23 mouse cellular contexts compared by ENCODE assay signal in the genomic region with DNA sequence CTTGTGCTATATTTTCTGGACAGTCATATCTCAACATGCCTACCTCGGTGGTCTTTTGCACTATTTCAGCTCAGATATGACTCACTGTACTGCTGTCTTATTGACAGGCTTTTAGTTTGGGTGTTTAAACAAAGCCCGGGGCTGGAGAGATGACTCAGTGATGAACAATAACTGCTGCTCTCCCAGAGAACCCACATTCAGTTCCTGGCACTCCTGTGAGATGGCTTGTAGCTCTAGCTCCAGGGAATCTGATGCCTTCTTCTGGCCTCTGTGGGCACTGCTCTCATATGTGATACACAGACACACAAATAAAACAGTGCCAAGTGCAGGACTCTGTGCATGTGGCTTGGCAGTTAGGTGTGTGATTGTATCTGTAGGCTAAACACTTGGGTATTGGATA. TPM values are rescaled to one million over a fixed set of nuclear protein-coding genes. Genes with fewer than 3 reads are reported as not detected.
DNase-seq lines count a peak whose midpoint lies in the region; ATAC-seq and TF ChIP-seq lines count a peak whose summit lies in the region.
"Had no signal": no experiment of that assay in that cellular context is flagged by ENCODE, and none has a peak within 500 bp of the region (broad histone marks: within the 10 kb centered on the region; RNA-seq: fewer than 3 reads in every experiment).

No protein-coding gene starts in this region.

- TF ChIP-seq CTCF in layer of hippocampus, adult 2 months (conservative IDR thresholded peaks at IDR 0.05): peak; percentile 42

- no peak overlapping the region for H3K4me3 ChIP-seq in layer of hippocampus, adult 2 months
- H3K4me3 ChIP-seq: erythroblast, embryonic 14.5 days; forebrain, embryonic 13.5 days; hindbrain, embryonic 15.5 days; liver, embryonic 15.5 days; midbrain, embryonic 15.5 days; neural tube, embryonic 15.5 days had no signal

- DNase-seq in adrenal gland, postnatal 14 days: peak; percentile 25
- no peak for DNase-seq in adrenal gland, postnatal 36 days
- DNase-seq in layer of hippocampus, adult 2 months (ENCODE audit: low spot score in 2 of 2): no peak
- DNase-seq in layer of hippocampus, adult 9-10 months (ENCODE audit: low spot score): no peak
- peak; percentile 98 for DNase-seq in 3T3-L1 (ENCODE audit: low read depth, low spot score)
- peak; percentile 74 for DNase-seq in brain, adult 2 months (ENCODE audit: low read depth, low spot score)
- no peak for DNase-seq in layer of hippocampus, postnatal 14 days (ENCODE audit: low spot score in 2 of 2)
- DNase-seq: B cell, adult 2 months; cerebellum, adult 2 months; cerebellum, postnatal 36 days; gastrocnemius, postnatal 36 days; lung, postnatal 36 days; right cerebral cortex, postnatal 4 days had no signal

- peak overlapping the region; percentile 58 for H3K27ac ChIP-seq in layer of hippocampus, adult 2 months
- H3K27ac ChIP-seq: forebrain, embryonic 13.5 days; hindbrain, embryonic 15.5 days; liver, embryonic 15.5 days; midbrain, embryonic 15.5 days; neural tube, embryonic 15.5 days had no signal

- no peak for ATAC-seq in erythroblast, adult 5-6 weeks (replicated peaks; ENCODE audit: low FRiP score, poor library complexity, severe bottlenecking)
- ATAC-seq: activated CD4-positive, CD25-positive, alpha-beta regulatory T cell, adult 4 months; forebrain, embryonic 13.5 days; intestine, postnatal 0 days; midbrain, embryonic 15.5 days had no signal

RNA-seq across cellular contexts. Expression of a gene that starts 9.9 kb away (rescaled TPM):
- total RNA-seq in adrenal gland, postnatal 14 days (2021): 9.1 and 13.6 TPM in 2 replicates
- total RNA-seq in adrenal gland, postnatal 36 days (2021): 10 to 100 TPM in 1 of 2 experiments, 1 to 10 TPM in 1; 5.1 to 14.0 TPM
- 10 to 100 TPM; 80.0 to 84.0 TPM for total RNA-seq in layer of hippocampus, adult 2 months (2021)
- total RNA-seq in erythroblast, adult 5-6 weeks (2015; ENCODE audit: low replicate concordance): 0.63 TPM in 1 of 2 replicates, not detected in the other
- not detected in 2 replicates for total RNA-seq in erythroblast, adult 5-6 weeks (2017; ENCODE audit: low replicate concordance)
- 10 to 100 TPM; 61.2 to 65.1 TPM for total RNA-seq in layer of hippocampus, postnatal 14 days (2021)
- total RNA-seq: megakaryocyte-erythroid progenitor cell, adult 5-6 weeks had no signal

RNA-seq across cellular contexts. Expression of a gene that starts 11.0 kb away (rescaled TPM):
- 1.5 and 2.9 TPM in 2 replicates for total RNA-seq in adrenal gland, postnatal 14 days (2021)
- total RNA-seq in adrenal gland, postnatal 36 days (2021): 1 to 10 TPM; 1.8 to 3.1 TPM
- 10 to 100 TPM; 25.0 to 32.0 TPM for total RNA-seq in layer of hippocampus, adult 2 months (2021)
- not detected in 2 replicates for total RNA-seq in erythroblast, adult 5-6 weeks (2015; ENCODE audit: low replicate concordance)
- 0.28 TPM in 1 of 2 replicates, not detected in the other for total RNA-seq in erythroblast, adult 5-6 weeks (2017; ENCODE audit: low replicate concordance)
- total RNA-seq in layer of hippocampus, postnatal 14 days (2021): 10 to 100 TPM; 24.4 to 26.0 TPM

RNA-seq across cellular contexts. Expression of a gene that starts 11.0 kb away (rescaled TPM):
- total RNA-seq in adrenal gland, postnatal 14 days (2021): 0.33 and 0.34 TPM in 2 replicates
- total RNA-seq in adrenal gland, postnatal 36 days (2021): under 1 TPM; 0.43 to 0.66 TPM
- 10 to 100 TPM; 21.8 to 21.9 TPM for total RNA-seq in layer of hippocampus, adult 2 months (2021)
- not detected in 2 replicates for total RNA-seq in erythroblast, adult 5-6 weeks (2015; ENCODE audit: low replicate concordance)
- total RNA-seq in erythroblast, adult 5-6 weeks (2017; ENCODE audit: low replicate concordance): not detected in 2 replicates
- 10 to 100 TPM; 20.4 to 21.1 TPM for total RNA-seq in layer of hippocampus, postnatal 14 days (2021)

RNA-seq across cellular contexts. Expression of a gene that starts 20.0 kb away (rescaled TPM):
- total RNA-seq in adrenal gland, postnatal 14 days (2021): 19.3 and 22.5 TPM in 2 replicates
- 10 to 100 TPM; 22.4 to 25.2 TPM for total RNA-seq in adrenal gland, postnatal 36 days (2021)
- 10 to 100 TPM; 22.3 to 25.4 TPM for total RNA-seq in layer of hippocampus, adult 2 months (2021)
- 0.77 and 5.2 TPM in 2 replicates for total RNA-seq in erythroblast, adult 5-6 weeks (2015; ENCODE audit: low replicate concordance)
- 19.2 and 25.0 TPM in 2 replicates for total RNA-seq in erythroblast, adult 5-6 weeks (2017; ENCODE audit: low replicate concordance)
- 10 to 100 TPM; 24.1 TPM for total RNA-seq in layer of hippocampus, postnatal 14 days (2021)

RNA-seq across cellular contexts. Expression of a gene that starts 20.5 kb away (rescaled TPM):
- 102 and 126 TPM in 2 replicates for total RNA-seq in adrenal gland, postnatal 14 days (2021)
- 100 to 1,000 TPM; 127 to 132 TPM for total RNA-seq in adrenal gland, postnatal 36 days (2021)
- 100 to 1,000 TPM; 400 to 422 TPM for total RNA-seq in layer of hippocampus, adult 2 months (2021)
- 21.7 and 21.9 TPM in 2 replicates for total RNA-seq in erythroblast, adult 5-6 weeks (2015; ENCODE audit: low replicate concordance)
- 18.0 and 25.9 TPM in 2 replicates for total RNA-seq in erythroblast, adult 5-6 weeks (2017; ENCODE audit: low replicate concordance)
- 100 to 1,000 TPM; 358 to 382 TPM for total RNA-seq in layer of hippocampus, postnatal 14 days (2021)

Comparison
In these comparisons a context has a peak if more than half of its experiments do, and no peak if none do; other contexts are left out.
1. DNase-seq: peak in adrenal gland, postnatal 14 days (single experiment), 3T3-L1 (single experiment) and brain, adult 2 months (single experiment); none in adrenal gland, postnatal 36 days (0 of 2), layer of hippocampus, adult 2 months (0 of 2), layer of hippocampus, adult 9-10 months (single experiment) and layer of hippocampus, postnatal 14 days (0 of 2).
2. RNA of a gene that starts 11.0 kb away (total RNA-seq): 21.8 to 21.9 TPM in layer of hippocampus, adult 2 months and 20.4 to 21.1 TPM in layer of hippocampus, postnatal 14 days; 0.43 to 0.66 TPM in adrenal gland, postnatal 36 days, 0.33 to 0.34 TPM in adrenal gland, postnatal 14 days and not detected in erythroblast, adult 5-6 weeks; every median in the first group is over 10 times any median in the second.